Mouse (Mus musculus): Measurements from ENCODE around the gene Fstl4. TPM values are rescaled to one million over a fixed set of nuclear protein-coding genes. Genes with fewer than 3 reads are reported as not detected.
A peak's percentile ranks its signal among the peaks of the same experiment; 100 is the strongest.

Gene Fstl4
- polyA plus RNA-seq, 1 experiment from 2014 or later = 0.64 TPM

GRCm38 (mm10) chr11:52914431-52914830, 150.0 kb downstream of the Fstl4 start:
- Histone ChIP-seq H3K9me3 (ENCODE audit: control insufficient read depth, low read length) (no peaks in the 10 kb centered on the region), H3K36me3 (ENCODE audit: control insufficient read depth, insufficient read depth, low read length) (no peaks in the 10 kb centered on the region), H3K4me1 (ENCODE audit: control insufficient read depth, insufficient read depth, low read length) (no peaks in the 10 kb centered on the region), H3K27ac (ENCODE audit: low read depth, low read length) (no peak overlapping the region), H3K4me2 (no peak overlapping the region), H3K27me3 (ENCODE audit: control insufficient read depth, insufficient read depth, low read length) (no peaks in the 10 kb centered on the region), H3K4me3 (ENCODE audit: low read depth, low read length) (no peak overlapping the region), H3K9ac (ENCODE audit: low read length) (no peak overlapping the region)
- WGBS = 78% methylated on average over 6 of the region's 6 CpGs
- DNase-seq (ENCODE audit: low spot score, missing footprints) = peak; percentile 44
- ATAC-seq (ENCODE audit: low FRiP score) = no peak

DNA sequence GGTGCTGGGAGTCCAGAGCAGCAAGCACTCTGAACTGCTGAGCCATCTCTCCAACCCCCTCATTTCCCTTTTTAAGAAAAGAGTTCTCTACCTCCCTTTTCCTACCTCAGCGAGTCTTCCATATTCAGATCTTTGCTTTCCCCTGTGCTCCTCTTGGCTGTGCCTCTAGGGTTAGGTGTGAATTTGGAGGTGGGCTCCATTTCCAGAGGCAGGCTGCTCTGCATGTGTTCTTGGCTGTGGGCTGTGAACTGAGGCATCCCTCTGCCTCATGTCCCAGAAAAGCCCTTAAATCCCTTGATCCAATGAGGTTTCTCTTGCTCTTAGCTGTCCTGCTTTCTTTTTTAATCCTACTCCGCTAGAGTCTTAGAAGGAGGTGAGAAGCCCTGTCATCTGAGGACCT, 151.2 kb downstream of the Fstl4 start:
- no peak overlapping the region for H3K4me2 ChIP-seq
- peak; percentile 19 for DNase-seq (ENCODE audit: low spot score, missing footprints)
- H3K27ac ChIP-seq (ENCODE audit: low read depth, low read length) = no peak overlapping the region
- 86% methylated on average over 2 of the region's 2 CpGs for WGBS
- no peak overlapping the region for H3K9ac ChIP-seq (ENCODE audit: low read length)
- H3K4me3 ChIP-seq (ENCODE audit: low read depth, low read length) = no peak overlapping the region
- no peaks in the 10 kb centered on the region for H3K9me3 ChIP-seq (ENCODE audit: control insufficient read depth, low read length)
- no peak for ATAC-seq (ENCODE audit: low FRiP score)
- H3K4me1 ChIP-seq (ENCODE audit: control insufficient read depth, insufficient read depth, low read length) = no peaks in the 10 kb centered on the region
- H3K27me3 ChIP-seq (ENCODE audit: control insufficient read depth, insufficient read depth, low read length) = no peaks in the 10 kb centered on the region
- no peaks in the 10 kb centered on the region for H3K36me3 ChIP-seq (ENCODE audit: control insufficient read depth, insufficient read depth, low read length)

DNA sequence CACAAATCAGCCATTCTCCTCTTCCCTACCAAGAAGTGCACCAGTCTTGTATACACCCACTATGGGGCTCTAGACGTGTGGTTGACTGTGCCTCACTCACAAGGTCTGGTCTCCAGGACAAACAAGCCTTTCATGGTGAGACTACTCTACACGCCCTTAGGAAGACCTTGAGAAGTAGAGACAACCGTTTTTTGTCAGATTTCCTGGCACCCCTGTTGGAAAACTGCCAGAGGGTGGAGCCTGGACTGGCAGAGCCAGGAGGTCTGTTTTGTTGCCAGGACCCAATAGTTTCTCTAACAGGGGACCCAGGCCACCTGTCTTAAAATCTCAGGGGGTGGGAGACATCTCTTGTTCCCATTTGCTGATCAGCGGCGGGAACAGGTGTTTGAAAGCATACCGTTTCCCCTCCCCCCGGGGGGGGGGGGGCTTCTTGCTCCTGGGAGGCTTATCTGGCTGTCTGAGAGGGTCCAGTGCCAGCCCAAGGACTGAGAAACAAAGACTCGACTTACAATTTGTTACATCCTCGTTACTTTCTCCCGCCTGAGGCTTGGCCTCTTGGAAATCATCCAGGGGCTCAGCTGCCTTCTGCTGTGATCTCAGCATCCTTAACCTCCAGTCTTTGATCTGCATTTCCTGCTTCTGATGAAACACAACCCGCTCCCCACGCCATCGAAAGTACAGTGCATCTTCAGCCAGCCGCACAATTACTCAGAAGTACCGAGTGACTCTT, 155.0 kb downstream of the Fstl4 start:
- DNase-seq (ENCODE audit: low spot score, missing footprints) (no peak), ATAC-seq (ENCODE audit: low FRiP score) (no peak)
- H3K27me3 ChIP-seq (ENCODE audit: control insufficient read depth, insufficient read depth, low read length) = no peaks in the 10 kb centered on the region
- H3K4me3 ChIP-seq (ENCODE audit: low read depth, low read length) = no peak overlapping the region
- H3K4me2 ChIP-seq = no peak overlapping the region
- H3K9me3 ChIP-seq (ENCODE audit: control insufficient read depth, low read length) = no peaks in the 10 kb centered on the region
- H3K4me1 ChIP-seq (ENCODE audit: control insufficient read depth, insufficient read depth, low read length) = no peaks in the 10 kb centered on the region
- H3K36me3 ChIP-seq (ENCODE audit: control insufficient read depth, insufficient read depth, low read length) = no peaks in the 10 kb centered on the region
- no peak overlapping the region for H3K9ac ChIP-seq (ENCODE audit: low read length)
- no peak overlapping the region for H3K27ac ChIP-seq (ENCODE audit: low read depth, low read length)
- WGBS = 67% methylated on average over 15 of the region's 15 CpGs

- Histone ChIP-seq H3K4me1 (ENCODE audit: control insufficient read depth, insufficient read depth, low read length) (no peaks in the 10 kb centered on the region), H3K27ac (ENCODE audit: low read depth, low read length) (no peak overlapping the region), H3K9ac (ENCODE audit: low read length) (no peak overlapping the region), H3K36me3 (ENCODE audit: control insufficient read depth, insufficient read depth, low read length) (no peaks in the 10 kb centered on the region), H3K4me3 (ENCODE audit: low read depth, low read length) (no peak overlapping the region), H3K27me3 (ENCODE audit: control insufficient read depth, insufficient read depth, low read length) (no peaks in the 10 kb centered on the region), H3K9me3 (ENCODE audit: control insufficient read depth, low read length) (no peaks in the 10 kb centered on the region), H3K4me2 (no peak overlapping the region)
- 92% methylated on average over 2 of the region's 2 CpGs for WGBS
- ATAC-seq (ENCODE audit: low FRiP score) = no peak
- DNase-seq (ENCODE audit: low spot score, missing footprints) = no peak
These were observed 159.8 kb downstream of the Fstl4 start for GRCm38 (mm10) chr11:52924196-52924595.

DNA sequence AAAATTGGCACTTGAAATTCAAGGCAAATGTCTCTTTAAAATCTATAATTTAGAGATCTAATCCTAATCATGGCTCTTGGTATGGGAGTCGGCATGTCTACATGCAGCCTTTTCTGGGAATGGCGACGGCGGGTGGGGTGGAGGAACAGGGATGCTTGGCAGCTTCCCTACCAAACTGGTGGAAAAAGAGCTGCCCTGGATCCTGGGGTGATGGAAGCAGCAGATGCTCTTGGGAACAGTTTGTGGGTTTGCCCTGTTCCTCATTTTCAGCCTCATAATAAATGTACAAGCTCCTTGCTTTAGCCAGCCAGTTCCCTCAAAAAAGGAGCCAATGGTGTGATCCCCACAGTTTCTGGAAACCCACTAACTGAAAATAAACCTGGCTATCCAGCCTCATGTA, 163.9 kb downstream of the Fstl4 start:
- H3K4me1 ChIP-seq (ENCODE audit: control insufficient read depth, insufficient read depth, low read length) = no peaks in the 10 kb centered on the region
- WGBS = 92% methylated on average over 4 of the region's 4 CpGs
- no peak for DNase-seq (ENCODE audit: low spot score, missing footprints)
- H3K9me3 ChIP-seq (ENCODE audit: control insufficient read depth, low read length) = no peaks in the 10 kb centered on the region
- no peak for ATAC-seq (ENCODE audit: low FRiP score)
- no peaks in the 10 kb centered on the region for H3K27me3 ChIP-seq (ENCODE audit: control insufficient read depth, insufficient read depth, low read length)
- no peak overlapping the region for H3K4me2 ChIP-seq
- H3K27ac ChIP-seq (ENCODE audit: low read depth, low read length) = no peak overlapping the region
- no peak overlapping the region for H3K4me3 ChIP-seq (ENCODE audit: low read depth, low read length)
- H3K9ac ChIP-seq (ENCODE audit: low read length) = no peak overlapping the region
- no peaks in the 10 kb centered on the region for H3K36me3 ChIP-seq (ENCODE audit: control insufficient read depth, insufficient read depth, low read length)

DNA sequence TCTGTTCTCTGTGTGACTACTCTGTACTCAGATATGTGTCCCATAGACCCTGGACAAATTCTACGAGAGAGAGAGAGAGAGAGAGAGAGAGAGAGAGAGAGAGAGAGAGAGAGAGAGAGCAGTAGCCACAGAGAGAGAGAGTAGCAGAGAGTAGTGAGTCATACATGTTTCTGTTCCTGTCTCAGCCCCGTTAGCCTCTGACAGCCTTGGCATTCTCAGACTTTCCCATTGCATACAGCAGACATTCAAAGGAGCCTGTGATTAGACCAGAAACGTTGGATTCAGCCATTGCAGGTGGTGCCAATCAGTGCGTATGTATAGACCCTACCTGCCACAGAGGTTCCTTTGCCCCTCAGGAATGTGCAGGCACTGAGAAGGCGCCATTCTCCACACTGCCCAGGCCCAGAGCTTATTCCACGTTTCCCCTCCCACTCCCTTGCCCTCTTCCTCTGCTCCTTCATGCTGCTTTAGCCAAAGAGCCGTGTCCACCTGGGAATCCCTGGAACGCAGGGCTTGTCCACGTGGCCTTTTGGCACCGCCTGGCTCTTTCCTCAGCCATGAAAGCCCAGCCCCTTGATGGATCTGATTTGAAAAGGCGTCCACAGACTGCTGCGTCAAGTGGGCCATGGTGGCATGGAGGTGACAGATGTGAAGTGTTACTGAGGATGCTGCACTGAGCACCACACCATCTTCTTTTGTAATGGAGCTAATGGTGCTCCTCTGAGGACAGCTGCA, 175.1 kb downstream of the Fstl4 start:
- Histone ChIP-seq H3K27me3 (ENCODE audit: control insufficient read depth, insufficient read depth, low read length) (no peaks in the 10 kb centered on the region), H3K9me3 (ENCODE audit: control insufficient read depth, low read length) (no peaks in the 10 kb centered on the region), H3K27ac (ENCODE audit: low read depth, low read length) (no peak overlapping the region), H3K36me3 (ENCODE audit: control insufficient read depth, insufficient read depth, low read length) (no peaks in the 10 kb centered on the region), H3K4me1 (ENCODE audit: control insufficient read depth, insufficient read depth, low read length) (peaks cover 8% of the 10 kb centered on the region; the same call in 1 of the 2 replicates), H3K4me3 (ENCODE audit: low read depth, low read length) (no peak overlapping the region), H3K4me2 (no peak overlapping the region), H3K9ac (ENCODE audit: low read length) (no peak overlapping the region)
- 80% methylated on average over 12 of the region's 12 CpGs for WGBS
- ATAC-seq (ENCODE audit: low FRiP score) (no peak), DNase-seq (ENCODE audit: low spot score, missing footprints) (no peak)

DNA sequence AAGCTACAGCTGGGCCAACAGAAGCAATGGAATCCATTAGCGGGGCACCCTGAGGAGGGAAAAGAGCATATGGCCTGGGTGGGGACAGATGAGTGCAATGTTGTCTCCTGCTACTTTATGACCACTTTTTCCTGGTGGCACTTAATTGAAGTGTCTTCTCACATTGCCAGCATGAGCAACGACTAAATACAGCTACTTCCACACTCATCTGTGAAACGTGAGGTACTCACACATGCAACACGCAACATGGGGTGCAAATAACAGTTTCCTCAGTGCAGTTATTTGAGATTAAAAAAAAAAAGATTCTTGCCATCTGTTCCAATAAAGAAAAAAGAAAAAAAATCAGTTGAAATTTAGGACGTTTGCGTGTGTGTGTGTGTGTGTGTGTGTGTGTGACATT, 178.5 kb downstream of the Fstl4 start:
- no peak for ATAC-seq (ENCODE audit: low FRiP score)
- Histone ChIP-seq H3K27ac (ENCODE audit: low read depth, low read length) (no peak overlapping the region), H3K36me3 (ENCODE audit: control insufficient read depth, insufficient read depth, low read length) (no peaks in the 10 kb centered on the region), H3K9me3 (ENCODE audit: control insufficient read depth, low read length) (no peaks in the 10 kb centered on the region), H3K4me2 (no peak overlapping the region), H3K27me3 (ENCODE audit: control insufficient read depth, insufficient read depth, low read length) (no peaks in the 10 kb centered on the region), H3K4me3 (ENCODE audit: low read depth, low read length) (no peak overlapping the region), H3K4me1 (ENCODE audit: control insufficient read depth, insufficient read depth, low read length) (peaks cover 6% of the 10 kb centered on the region; the same call in 1 of the 2 replicates), H3K9ac (ENCODE audit: low read length) (no peak overlapping the region)
- 92% methylated on average over 6 of the region's 6 CpGs for WGBS
- DNase-seq (ENCODE audit: low spot score, missing footprints) = no peak

- H3K4me1 ChIP-seq (ENCODE audit: control insufficient read depth, insufficient read depth, low read length) = 0 out of 2 replicates have a peak, but pooled peaks cover 3% of the 10 kb centered on the region
- H3K4me3 ChIP-seq (ENCODE audit: low read depth, low read length) = no peak overlapping the region
- no peak overlapping the region for H3K4me2 ChIP-seq
- ATAC-seq (ENCODE audit: low FRiP score) = no peak
- H3K9ac ChIP-seq (ENCODE audit: low read length) = no peak overlapping the region
- H3K36me3 ChIP-seq (ENCODE audit: control insufficient read depth, insufficient read depth, low read length) = no peaks in the 10 kb centered on the region
- no peaks in the 10 kb centered on the region for H3K27me3 ChIP-seq (ENCODE audit: control insufficient read depth, insufficient read depth, low read length)
- H3K9me3 ChIP-seq (ENCODE audit: control insufficient read depth, low read length) = no peaks in the 10 kb centered on the region
- H3K27ac ChIP-seq (ENCODE audit: low read depth, low read length) = no peak overlapping the region
- no peak for DNase-seq (ENCODE audit: low spot score, missing footprints)
- 95% methylated on average over 3 of the region's 3 CpGs for WGBS
These were observed 190.6 kb downstream of the Fstl4 start for GRCm38 (mm10) chr11:52954995-52955394.

DNA sequence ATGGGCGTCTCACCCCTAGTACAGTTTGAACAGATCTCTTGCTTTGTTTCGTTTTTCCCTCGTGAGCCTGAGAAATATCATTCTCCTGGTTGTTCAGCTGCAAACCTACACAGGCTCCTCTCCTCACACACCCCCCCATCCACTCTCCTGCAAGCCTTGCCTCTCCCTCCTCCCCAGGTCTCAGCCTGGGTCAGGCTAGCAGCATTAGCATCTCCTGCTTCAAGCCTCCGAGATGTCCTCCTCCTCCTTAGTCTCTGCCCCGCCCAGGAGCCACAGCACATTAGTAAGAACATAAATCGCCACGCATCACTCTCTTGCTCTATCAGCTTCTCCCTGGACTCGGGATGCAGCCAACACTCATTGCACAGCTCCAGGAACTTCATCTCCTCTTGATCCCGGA, 204.4 kb downstream of the Fstl4 start:
- H3K36me3 ChIP-seq (ENCODE audit: control insufficient read depth, insufficient read depth, low read length) = no peaks in the 10 kb centered on the region
- H3K9ac ChIP-seq (ENCODE audit: low read length) = no peak overlapping the region
- H3K27me3 ChIP-seq (ENCODE audit: control insufficient read depth, insufficient read depth, low read length) = no peaks in the 10 kb centered on the region
- 85% methylated on average over 9 of the region's 9 CpGs for WGBS
- H3K9me3 ChIP-seq (ENCODE audit: control insufficient read depth, low read length) = no peaks in the 10 kb centered on the region
- no peaks in the 10 kb centered on the region for H3K4me1 ChIP-seq (ENCODE audit: control insufficient read depth, insufficient read depth, low read length)
- H3K4me2 ChIP-seq = no peak overlapping the region
- DNase-seq (ENCODE audit: low spot score, missing footprints) = no peak
- ATAC-seq (ENCODE audit: low FRiP score) = no peak
- no peak overlapping the region for H3K4me3 ChIP-seq (ENCODE audit: low read depth, low read length)
- H3K27ac ChIP-seq (ENCODE audit: low read depth, low read length) = no peak overlapping the region

Data from midbrain, embryonic 11.5 days (tissue).